Mouse (Mus musculus) urinary bladder, postnatal 36 days (tissue): ENCODE data around the gene Col23a1.

ENCODE experiments used
- DNase-seq, 2 experiments: peaks; one replicate each; pipeline ENCODE4 v3.0.0; 2022; ENCODE audit warnings: low spot score in 2 of 2, mixed read lengths in 1 of 2

Gene Col23a1

GRCm38 (mm10) chr11:51388892-51389340, 99.2 kb downstream of the Col23a1 start:
- DNase-seq: no peak

GRCm38 (mm10) chr11:51389763-51390162, 100.0 kb downstream of the Col23a1 start:
- DNase-seq: no peak

- no peak for DNase-seq
These were observed 100.8 kb downstream of the Col23a1 start for GRCm38 (mm10) chr11:51390521-51390920.

- DNase-seq: no peak
These were observed 101.8 kb downstream of the Col23a1 start for GRCm38 (mm10) chr11:51391548-51391947.

- DNase-seq: no peak
These were observed 104.7 kb downstream of the Col23a1 start for GRCm38 (mm10) chr11:51394301-51394865.

GRCm38 (mm10) chr11:51396451-51396850, 106.7 kb downstream of the Col23a1 start:
- DNase-seq: no peak

- DNase-seq: no peak
These were observed 108.4 kb downstream of the Col23a1 start for GRCm38 (mm10) chr11:51398084-51398483.

GRCm38 (mm10) chr11:51400356-51400755, 110.6 kb downstream of the Col23a1 start:
- DNase-seq: no peak

GRCm38 (mm10) chr11:51401481-51402128, 111.9 kb downstream of the Col23a1 start:
- DNase-seq: no peak

GRCm38 (mm10) chr11:51403886-51404285, 114.2 kb downstream of the Col23a1 start:
- DNase-seq: no peak

GRCm38 (mm10) chr11:51404865-51405440, 115.2 kb downstream of the Col23a1 start:
- no peak for DNase-seq

GRCm38 (mm10) chr11:51406531-51406930, 116.8 kb downstream of the Col23a1 start:
- DNase-seq: no peak

- no peak for DNase-seq
These were observed 117.6 kb downstream of the Col23a1 start for GRCm38 (mm10) chr11:51407351-51407750.

- no peak for DNase-seq
These were observed 121.1 kb downstream of the Col23a1 start for GRCm38 (mm10) chr11:51410771-51411170.

- no peak for DNase-seq
These were observed 124.8 kb downstream of the Col23a1 start for GRCm38 (mm10) chr11:51414520-51414919.

- no peak for DNase-seq
These were observed 125.4 kb downstream of the Col23a1 start for GRCm38 (mm10) chr11:51415049-51415688.

GRCm38 (mm10) chr11:51418807-51419206, 129.1 kb downstream of the Col23a1 start:
- DNase-seq: no peak

GRCm38 (mm10) chr11:51421878-51422277, 132.2 kb downstream of the Col23a1 start:
- DNase-seq: no peak

- DNase-seq: no peak
These were observed 133.0 kb downstream of the Col23a1 start for GRCm38 (mm10) chr11:51422713-51423112.

- DNase-seq: no peak
These were observed 136.4 kb downstream of the Col23a1 start for GRCm38 (mm10) chr11:51426155-51426554.

GRCm38 (mm10) chr11:51429428-51430179, 139.9 kb downstream of the Col23a1 start:
- no peak for DNase-seq

GRCm38 (mm10) chr11:51430180-51430578, 140.5 kb downstream of the Col23a1 start:
- peak; percentile 11 to 16 for DNase-seq
